Mouse (Mus musculus) kidney, postnatal 25 days (tissue): Measurements from ENCODE around the gene Strap.

Experiments
- DNase-seq, 2 experiments: peaks; one replicate each; pipeline ENCODE4 v3.0.0; 2021; ENCODE audit warnings: mixed read lengths in 2 of 2

Strap gene

GRCm38 (mm10) chr6:137723898-137724297 lies 11.0 kb upstream of the Strap start:
- DNase-seq, result peak in 1 of 2 experiments; percentile 56

GRCm38 (mm10) chr6:137734460-137734845 lies 425 bp upstream of the Strap start:
- DNase-seq, result no peak

- no peak for DNase-seq
These were observed 877 bp downstream of the Strap start for GRCm38 (mm10) chr6:137735671-137736238.

GRCm38 (mm10) chr6:137740972-137741371 lies 6.1 kb downstream of the Strap start:
- no peak for DNase-seq

GRCm38 (mm10) chr6:137744700-137745099 lies 9.8 kb downstream of the Strap start:
- DNase-seq, result no peak

GRCm38 (mm10) chr6:137747174-137747928 lies 12.5 kb downstream of the Strap start:
- DNase-seq, result peak in 1 of 2 experiments; percentile 51

- DNase-seq, result peak; percentile 60 to 85
These were observed 16.8 kb downstream of the Strap start for GRCm38 (mm10) chr6:137751551-137752274.

- DNase-seq, result no peak
These were observed 17.4 kb downstream of the Strap start for GRCm38 (mm10) chr6:137752275-137752655.

- DNase-seq, result peak; percentile 96 to 97
These were observed 19.4 kb downstream of the Strap start, which contains the start of gene Dera for GRCm38 (mm10) chr6:137754056-137754856. TSS of gene Dera (plus strand) at chr6:137754546.

GRCm38 (mm10) chr6:137754857-137755232 lies 20.0 kb downstream of the Strap start:
- DNase-seq, result no peak

- peak in 1 of 2 experiments; percentile 64 for DNase-seq
These were observed 21.4 kb downstream of the Strap start for GRCm38 (mm10) chr6:137756310-137756709.

GRCm38 (mm10) chr6:137757891-137758290 lies 23.0 kb downstream of the Strap start:
- no peak for DNase-seq

GRCm38 (mm10) chr6:137759681-137760080 lies 24.8 kb downstream of the Strap start:
- DNase-seq, result no peak

- no peak for DNase-seq
These were observed 26.1 kb downstream of the Strap start for GRCm38 (mm10) chr6:137760966-137761365.

- DNase-seq, result peak; percentile 43 to 62
These were observed 29.8 kb downstream of the Strap start for GRCm38 (mm10) chr6:137764572-137765210.

- no peak for DNase-seq
These were observed 31.3 kb downstream of the Strap start for GRCm38 (mm10) chr6:137766177-137766576.

- DNase-seq, result no peak
These were observed 36.9 kb downstream of the Strap start for GRCm38 (mm10) chr6:137771621-137772250.

GRCm38 (mm10) chr6:137772918-137773636 lies 38.2 kb downstream of the Strap start:
- no peak for DNase-seq

GRCm38 (mm10) chr6:137773637-137774028 lies 38.8 kb downstream of the Strap start:
- DNase-seq, result no peak

GRCm38 (mm10) chr6:137774166-137774565 lies 39.3 kb downstream of the Strap start:
- DNase-seq, result no peak

- no peak for DNase-seq
These were observed 40.3 kb downstream of the Strap start for GRCm38 (mm10) chr6:137775159-137775558.
